Mouse (Mus musculus) thymus, adult 2 months (tissue): ENCODE measurements around the gene Med26. TPM values are rescaled to one million over a fixed set of nuclear protein-coding genes. Genes with fewer than 3 reads are reported as not detected.

ENCODE experiments used
- DNase-seq: peaks from one replicate; pipeline ENCODE4 v3.0.0; 2021
- H3K27ac ChIP-seq: fragments of 200-500 bp; 2 replicates; pipeline ENCODE4 v1.5.1; 2012; ENCODE audit warnings: low read length, control low read depth; ENCODE audit not compliant: control insufficient read depth, insufficient read depth
- H3K27me3 ChIP-seq: fragments of 200-500 bp; 2 replicates; pipeline ENCODE4 v1.6.1; 2012; ENCODE audit warnings: mild to moderate bottlenecking, low read length, moderate library complexity, mixed read lengths; ENCODE audit not compliant: control insufficient read depth, insufficient read depth
- H3K36me3 ChIP-seq: fragments of 200-500 bp; 2 replicates; pipeline ENCODE4 v1.6.1; 2012; ENCODE audit warnings: mild to moderate bottlenecking, low read length, moderate library complexity; ENCODE audit not compliant: control insufficient read depth, insufficient read depth
- H3K4me1 ChIP-seq: fragments of 200-500 bp; replicated peaks from 2 replicates; pipeline ENCODE4 v1.6.1; 2012; ENCODE audit warnings: low read length; ENCODE audit not compliant: control insufficient read depth, insufficient read depth
- H3K4me3 ChIP-seq: fragments of 200-500 bp; 2 replicates; pipeline ENCODE4 v1.5.1; 2012; ENCODE audit warnings: mild to moderate bottlenecking, low read length, control low read depth, moderate library complexity; ENCODE audit not compliant: control insufficient read depth, insufficient read depth
- CTCF ChIP-seq: fragments of 200-500 bp; IDR thresholded peaks from 2 replicates; pipeline ENCODE4 v1.5.1; 2012; ENCODE audit warnings: mild to moderate bottlenecking, control low read depth, low read length, moderate library complexity, borderline replicate concordance; ENCODE audit not compliant: control insufficient read depth, poor library complexity, insufficient read depth; ENCODE audit errors: extremely low read depth
- POLR2A ChIP-seq: fragments of 200-500 bp; IDR thresholded peaks from 2 replicates; pipeline ENCODE4 v1.6.1; 2012; ENCODE audit warnings: mild to moderate bottlenecking, low read length, control low read depth, moderate library complexity; ENCODE audit not compliant: control insufficient read depth, poor library complexity, insufficient read depth; ENCODE audit errors: extremely low read depth
- WGBS: fragments of 180-500 bp; shearing (Covaris S2); methylation state at CpG from one replicate; pipeline ENCODE4 v1.1.7; 2018; 5-methylcytosine and 5-hydroxymethylcytosine counted together
- polyA plus RNA-seq: library from polyadenylated mRNA; depleted of rRNA; stranded (reverse); fragments of >200 nt; gene quantifications from 2 replicates; pipeline ENCODE4 v1.2.3, GENCODE M21; 2012

Gene Med26
- polyA plus RNA-seq, 1 experiment, result 26.3 TPM

DNA sequence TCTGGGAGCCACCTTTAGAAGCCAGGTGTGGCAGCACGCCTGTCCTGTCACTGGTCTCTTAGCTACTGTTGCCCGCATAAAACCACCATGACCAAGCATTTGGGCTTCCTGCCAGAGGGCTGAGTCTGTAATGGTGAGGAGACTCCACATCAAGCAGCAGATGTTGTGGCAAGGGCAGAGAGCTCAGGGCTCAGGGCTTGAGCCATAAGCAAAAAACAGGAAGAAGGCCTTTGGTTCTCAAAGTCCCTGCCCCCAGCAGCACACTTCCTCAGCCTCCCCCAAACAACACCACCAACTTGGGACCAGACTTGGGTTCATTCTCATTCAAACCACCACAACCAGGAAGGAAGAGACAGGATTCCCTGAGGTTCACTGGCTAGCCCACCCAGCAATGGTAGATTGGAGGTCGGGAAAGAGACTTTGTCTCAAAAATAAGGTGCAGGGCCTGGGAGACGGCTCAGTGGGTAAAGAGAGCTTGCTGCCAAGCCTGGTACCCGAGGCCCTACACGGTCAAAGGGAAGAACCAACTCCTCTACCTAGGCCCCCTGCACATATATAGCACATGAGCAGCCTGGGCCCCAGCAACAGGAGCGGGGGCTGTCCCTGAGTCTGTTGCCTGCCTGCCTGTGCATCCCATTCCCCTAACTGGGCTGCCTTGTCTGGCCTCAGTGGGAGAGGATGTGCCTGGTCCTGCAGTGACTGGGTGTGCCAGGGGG lies 35.1 kb upstream of the Med26 start:
- Histone ChIP-seq H3K4me1 (peaks cover 12% of the 10 kb centered on the region), H3K27ac (peak overlapping the region; percentile 1; the same call in 1 of the 2 replicates), H3K4me3 (no peak overlapping the region), H3K27me3 (no peaks in the 10 kb centered on the region), H3K36me3 (no peaks in the 10 kb centered on the region)
- no peak for DNase-seq
- WGBS, result 22% methylated on average over 7 of the region's 7 CpGs
- no peak for TF ChIP-seq CTCF
- TF ChIP-seq POLR2A, result no peak

DNA sequence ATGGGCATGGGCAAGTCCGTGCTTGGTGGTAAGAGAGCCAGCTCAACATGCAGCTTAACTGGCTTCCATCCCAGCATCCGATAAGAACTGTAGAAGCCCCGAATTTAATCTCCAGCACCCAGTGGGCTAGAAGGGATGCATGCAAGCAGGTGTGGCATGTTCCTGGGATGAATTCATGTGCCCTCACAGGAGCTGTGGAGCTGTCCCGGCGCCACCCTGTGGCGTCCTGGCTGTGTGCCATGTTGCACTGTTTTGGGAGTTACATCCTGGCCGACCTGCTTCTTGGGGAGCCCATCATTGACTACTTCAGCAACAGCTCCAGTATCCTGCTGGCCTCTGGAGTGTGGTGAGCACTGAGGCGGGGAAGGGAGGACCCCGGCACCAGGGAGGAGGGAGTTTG lies 31.3 kb upstream of the Med26 start:
- no peak for DNase-seq
- H3K27ac ChIP-seq, result no peak overlapping the region
- no peaks in the 10 kb centered on the region for H3K27me3 ChIP-seq
- TF ChIP-seq CTCF (no peak), POLR2A (no peak)
- peaks cover 12% of the 10 kb centered on the region for H3K4me1 ChIP-seq
- WGBS, result 82% methylated on average over 9 of the region's 9 CpGs
- H3K4me3 ChIP-seq, result no peak overlapping the region
- no peaks in the 10 kb centered on the region for H3K36me3 ChIP-seq

DNA sequence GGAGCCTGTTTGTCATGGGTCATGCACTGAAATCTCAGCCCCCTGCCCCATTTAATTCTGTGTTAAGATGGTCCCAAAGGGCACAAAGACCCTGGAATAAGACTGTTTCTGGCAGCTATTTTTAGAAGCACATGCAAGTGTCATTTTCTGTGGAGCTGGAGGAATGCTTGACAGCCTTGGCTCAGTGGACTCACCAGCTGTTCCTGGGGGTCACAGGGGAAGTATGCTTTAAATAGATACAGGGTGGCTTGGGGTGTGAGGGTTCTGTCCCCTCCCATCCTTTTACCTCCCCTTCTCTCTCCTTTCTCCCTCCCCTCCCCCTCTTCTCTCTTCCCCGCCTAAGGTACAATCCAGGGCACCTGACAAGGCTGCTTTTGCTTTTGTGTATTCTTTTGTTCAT lies 29.9 kb upstream of the Med26 start:
- no peak for DNase-seq
- Histone ChIP-seq H3K4me3 (no peak overlapping the region), H3K36me3 (no peaks in the 10 kb centered on the region), H3K27me3 (no peaks in the 10 kb centered on the region), H3K27ac (no peak overlapping the region), H3K4me1 (peaks cover 4% of the 10 kb centered on the region)
- 96% methylated on average over 1 of the region's 1 CpGs for WGBS
- TF ChIP-seq POLR2A, result no peak
- no peak for TF ChIP-seq CTCF

DNA sequence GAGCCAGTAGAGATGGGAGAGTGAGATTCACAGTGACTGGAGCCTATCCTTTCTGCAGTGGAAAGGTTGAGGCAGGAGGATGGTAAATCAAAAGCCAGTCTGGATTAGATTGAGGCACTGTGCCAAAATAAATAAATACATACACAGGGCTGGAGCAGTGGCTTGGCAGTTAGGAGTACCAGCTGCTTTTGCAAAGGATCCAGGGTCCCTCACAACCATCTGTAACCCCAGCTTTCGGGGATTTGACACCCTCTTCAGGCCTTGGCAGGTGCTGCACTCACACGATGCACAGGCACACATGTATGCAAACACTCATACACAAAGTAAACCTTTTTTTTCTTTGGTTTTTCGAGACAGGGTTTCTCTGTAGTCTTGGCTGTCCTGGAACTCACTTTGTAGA lies 29.2 kb upstream of the Med26 start:
- no peak overlapping the region for H3K27ac ChIP-seq

DNA sequence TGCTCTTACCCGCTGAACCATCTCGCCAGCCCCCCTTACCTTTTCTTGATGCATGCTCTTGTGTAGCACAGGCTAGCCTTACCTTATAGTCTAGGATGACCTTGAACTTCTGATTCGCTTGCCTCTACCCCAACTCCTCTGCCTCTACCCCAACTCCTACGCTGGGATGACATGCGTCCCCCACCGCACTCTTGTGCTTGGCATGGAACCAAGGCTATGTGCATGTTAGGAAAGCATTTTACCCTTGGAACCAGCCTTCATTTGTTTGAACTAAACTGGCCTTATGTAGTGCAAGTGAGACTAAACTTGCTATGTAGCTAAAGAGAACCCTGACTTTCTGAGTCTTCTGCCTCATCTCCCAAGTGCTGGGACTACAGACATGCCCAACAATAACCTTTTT lies 27.8 kb upstream of the Med26 start:
- no peak for DNase-seq
- peaks cover 7% of the 10 kb centered on the region for H3K4me1 ChIP-seq
- H3K4me3 ChIP-seq, result no peak overlapping the region
- H3K27me3 ChIP-seq, result no peaks in the 10 kb centered on the region
- H3K36me3 ChIP-seq, result no peaks in the 10 kb centered on the region
- H3K27ac ChIP-seq, result no peak overlapping the region
- WGBS, result 98% methylated on average over 6 of the region's 6 CpGs
- TF ChIP-seq POLR2A, result no peak
- TF ChIP-seq CTCF, result no peak

More for the DNA sequence above, 29.2 kb upstream of the Med26 start:
- Histone ChIP-seq H3K27me3 (no peaks in the 10 kb centered on the region), H3K4me3 (no peak overlapping the region), H3K36me3 (no peaks in the 10 kb centered on the region), H3K4me1 (peaks cover 4% of the 10 kb centered on the region)
- WGBS, result 91% methylated on average over 3 of the region's 3 CpGs
- DNase-seq, result no peak
- TF ChIP-seq POLR2A (no peak), CTCF (no peak)

DNA sequence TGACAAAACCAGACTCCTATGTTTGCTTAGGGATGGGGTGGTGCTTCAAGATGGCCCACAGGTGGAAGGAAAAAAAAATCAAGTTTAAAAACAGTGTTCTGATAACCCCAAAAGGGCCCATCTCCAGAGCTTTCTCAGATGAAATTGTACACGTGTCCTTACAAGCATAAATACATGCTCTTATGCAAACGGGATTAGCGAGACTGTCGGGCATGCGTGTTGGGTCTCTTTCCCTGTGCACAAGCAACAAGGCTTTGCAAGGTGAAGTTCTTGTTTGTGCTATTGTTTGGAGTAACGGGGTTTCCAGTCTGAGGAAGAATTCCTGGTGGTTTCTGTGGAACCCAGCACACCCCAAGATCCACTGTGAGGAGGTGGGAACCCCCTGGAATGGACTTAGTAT lies 25.4 kb upstream of the Med26 start:
- H3K4me1 ChIP-seq, result peaks cover 16% of the 10 kb centered on the region
- TF ChIP-seq CTCF, result no peak
- TF ChIP-seq POLR2A, result no peak
- WGBS, result 94% methylated on average over 6 of the region's 6 CpGs
- no peaks in the 10 kb centered on the region for H3K27me3 ChIP-seq
- H3K36me3 ChIP-seq, result 0 out of 2 replicates have a peak, but pooled peaks cover 3% of the 10 kb centered on the region
- no peak for DNase-seq
- H3K4me3 ChIP-seq, result no peak overlapping the region
- H3K27ac ChIP-seq, result no peak overlapping the region

DNA sequence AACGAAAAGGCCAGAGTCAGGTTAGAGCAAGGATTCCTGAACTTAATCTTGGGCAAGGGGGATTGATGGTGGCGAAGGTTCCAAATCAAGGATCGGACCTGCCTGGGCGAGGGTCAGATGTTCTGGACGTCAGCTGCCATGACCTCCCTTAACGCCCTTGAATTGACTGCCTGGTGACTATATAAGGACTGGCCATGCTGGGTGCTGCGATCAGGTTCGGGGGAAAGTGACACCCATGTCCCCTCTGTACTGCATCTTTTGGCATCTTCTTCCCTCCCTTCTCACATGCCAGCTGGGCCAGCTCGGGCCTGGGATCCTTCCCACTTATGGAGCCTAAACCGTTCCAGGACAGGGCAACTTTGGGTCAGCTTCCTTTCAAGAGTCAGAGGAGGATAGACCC lies 24.4 kb upstream of the Med26 start:
- no peak overlapping the region for H3K27ac ChIP-seq
- DNase-seq, result no peak

More for the DNA sequence above, 24.4 kb upstream of the Med26 start:
- Histone ChIP-seq H3K4me3 (peak overlapping the region; percentile 82), H3K27me3 (no peaks in the 10 kb centered on the region), H3K36me3 (peaks cover 9% of the 10 kb centered on the region), H3K4me1 (peaks cover 16% of the 10 kb centered on the region)
- TF ChIP-seq POLR2A, result no peak
- no peak for TF ChIP-seq CTCF
- WGBS, result 48% methylated on average over 10 of the region's 10 CpGs
